Mouse (Mus musculus): Measurements from ENCODE around the gene Ccdc54.

Ccdc54 gene

GRCm38 (mm10) chr16:50591054-50591453 lies at the start of gene Ccdc54:
Gene Ccdc54, minus strand, starts transcription at chr16:50591154.
- DNase-seq (ENCODE audit: low spot score) = no peak

DNA sequence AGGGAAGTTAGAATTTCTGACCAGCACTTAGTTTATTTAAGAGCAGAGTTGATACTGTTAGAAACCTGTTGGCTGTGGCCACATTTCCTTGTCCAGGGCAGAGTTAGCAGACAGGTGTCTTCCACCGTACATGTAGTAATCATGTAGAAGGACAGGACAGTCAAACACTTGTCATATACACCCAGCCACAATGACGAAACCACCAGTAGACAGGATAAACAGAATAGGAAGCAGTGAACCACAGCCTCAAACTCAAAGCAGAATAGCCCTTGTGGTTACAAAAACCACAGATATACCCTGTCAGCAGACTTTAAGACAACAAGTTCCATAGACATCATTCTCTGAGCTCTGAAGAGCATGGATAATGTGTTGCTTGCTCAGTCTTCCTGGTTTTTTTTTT lies 41.6 kb upstream of the Ccdc54 start:
- DNase-seq (ENCODE audit: low spot score) = no peak

DNA sequence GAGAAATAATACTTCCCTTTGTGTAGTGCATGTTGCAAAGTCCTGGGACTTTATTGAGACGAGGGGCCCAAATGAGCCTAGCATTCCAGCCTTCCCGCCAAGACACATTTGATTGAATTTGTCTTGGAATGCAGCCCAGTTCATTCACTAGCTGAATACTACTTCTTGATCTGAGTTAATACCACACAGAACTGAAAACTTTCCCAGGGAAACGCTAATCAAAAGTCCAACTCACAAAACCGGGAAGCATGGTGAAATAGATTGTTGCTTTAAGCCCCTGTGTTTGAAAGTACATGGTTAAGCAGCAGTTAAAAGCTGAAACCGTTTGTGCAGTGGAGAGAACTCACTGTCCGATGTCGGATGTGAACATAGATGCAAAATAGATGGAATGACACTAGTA lies 24.6 kb upstream of the Ccdc54 start:
- DNase-seq (ENCODE audit: low spot score) = no peak

- no peak for DNase-seq (ENCODE audit: low spot score)
These were observed 22.0 kb upstream of the Ccdc54 start for GRCm38 (mm10) chr16:50612944-50613343.

- DNase-seq (ENCODE audit: low spot score) = no peak
These were observed 19.6 kb upstream of the Ccdc54 start for GRCm38 (mm10) chr16:50610580-50610979.

- DNase-seq (ENCODE audit: low spot score) = no peak
These were observed 17.0 kb upstream of the Ccdc54 start for GRCm38 (mm10) chr16:50607776-50608562.

DNA sequence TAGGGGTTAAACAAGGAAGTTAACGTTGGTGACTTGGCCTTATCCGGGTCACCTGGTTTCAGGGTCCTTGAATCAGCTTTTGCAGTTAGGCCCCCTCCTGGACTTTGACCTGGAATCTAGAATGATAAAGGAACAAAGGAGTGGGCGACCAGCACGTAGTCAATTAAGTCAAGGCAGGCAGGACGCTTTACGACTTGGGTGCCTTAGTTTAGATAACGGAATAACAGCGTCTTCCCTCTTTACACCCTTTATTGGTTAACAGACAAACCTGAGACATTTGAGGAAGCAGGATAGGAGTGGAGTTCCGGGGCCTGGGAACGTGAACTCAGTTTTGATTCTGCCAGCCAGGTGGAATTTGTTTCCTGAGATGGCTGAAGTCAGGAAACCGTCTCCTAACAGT lies 13.9 kb upstream of the Ccdc54 start:
- DNase-seq (ENCODE audit: low spot score) = no peak

GRCm38 (mm10) chr16:50601947-50602346 lies 11.0 kb upstream of the Ccdc54 start:
- no peak for DNase-seq (ENCODE audit: low spot score)

DNA sequence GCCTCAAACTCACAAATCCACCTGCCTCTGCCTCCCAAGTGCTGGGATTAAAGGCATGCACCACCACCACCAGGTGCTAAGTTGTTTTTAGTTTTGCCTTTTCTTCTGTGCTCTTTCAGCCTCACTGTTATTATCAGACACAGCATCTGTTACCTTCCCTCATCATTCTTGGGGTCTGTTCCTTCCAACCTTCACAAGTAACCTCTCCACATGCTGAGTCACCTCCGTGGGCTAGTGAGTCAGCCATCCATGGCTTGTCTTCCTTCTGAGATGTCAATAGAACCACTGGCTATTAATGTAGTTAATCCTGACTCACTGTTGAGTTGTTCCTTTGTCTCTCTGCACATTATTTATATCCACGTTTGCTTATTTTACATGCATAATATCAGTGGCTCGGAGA lies 9.7 kb upstream of the Ccdc54 start:
- no peak for DNase-seq (ENCODE audit: low spot score)

- DNase-seq (ENCODE audit: low spot score) = no peak
These were observed 5.7 kb upstream of the Ccdc54 start for GRCm38 (mm10) chr16:50596679-50597078.

GRCm38 (mm10) chr16:50596171-50596570 lies 5.2 kb upstream of the Ccdc54 start:
- DNase-seq (ENCODE audit: low spot score) = no peak

GRCm38 (mm10) chr16:50594876-50595275 lies 3.9 kb upstream of the Ccdc54 start:
- DNase-seq (ENCODE audit: low spot score) = no peak

DNA sequence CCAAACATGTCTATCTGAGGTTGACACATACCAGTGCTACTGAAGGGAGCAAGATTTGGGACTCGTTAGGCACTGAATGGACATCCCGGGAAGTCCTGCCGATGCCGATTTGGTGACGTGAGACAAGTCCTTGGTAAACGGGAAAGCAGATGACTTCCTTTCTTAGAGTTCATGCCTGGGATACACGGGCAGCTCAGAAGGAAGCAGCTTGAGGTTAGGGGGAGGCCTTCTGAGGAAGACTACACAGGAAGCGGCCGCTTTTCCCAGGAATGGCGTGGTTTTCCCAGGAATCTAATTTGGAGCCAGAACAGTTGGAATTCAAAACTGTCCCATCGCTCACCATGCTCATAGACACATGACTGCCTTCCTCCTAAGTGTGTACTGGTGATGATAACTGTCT lies 2.4 kb upstream of the Ccdc54 start:
- no peak for DNase-seq (ENCODE audit: low spot score)

DNA sequence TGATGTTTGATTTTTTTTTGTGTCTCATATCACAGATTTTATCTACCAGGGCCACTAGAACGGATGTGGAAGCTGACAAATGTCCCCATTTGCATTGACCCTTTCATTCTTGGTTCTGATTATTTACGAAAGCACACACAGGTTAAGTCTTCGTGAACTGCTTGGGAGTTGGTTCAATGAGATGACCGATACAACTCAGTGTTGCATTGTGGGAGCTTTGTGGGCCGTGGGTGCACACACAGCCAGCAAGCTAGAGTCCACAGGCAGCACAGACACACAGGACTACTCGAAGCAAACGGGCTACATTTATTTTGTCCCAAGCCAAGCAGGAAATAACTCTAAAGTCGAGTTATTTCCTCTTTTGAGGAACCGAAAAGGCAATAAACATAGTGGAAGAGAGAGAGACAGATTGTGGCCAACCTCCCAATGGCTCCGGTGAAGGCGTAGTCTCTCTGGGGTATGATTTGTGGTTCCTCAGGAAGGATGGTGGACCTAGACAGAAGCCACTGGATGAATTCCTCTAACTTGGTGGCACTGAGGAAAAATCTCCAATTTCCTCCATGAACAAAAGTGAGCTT lies 1.3 kb downstream of the Ccdc54 start:
- DNase-seq (ENCODE audit: low spot score) = no peak

DNA sequence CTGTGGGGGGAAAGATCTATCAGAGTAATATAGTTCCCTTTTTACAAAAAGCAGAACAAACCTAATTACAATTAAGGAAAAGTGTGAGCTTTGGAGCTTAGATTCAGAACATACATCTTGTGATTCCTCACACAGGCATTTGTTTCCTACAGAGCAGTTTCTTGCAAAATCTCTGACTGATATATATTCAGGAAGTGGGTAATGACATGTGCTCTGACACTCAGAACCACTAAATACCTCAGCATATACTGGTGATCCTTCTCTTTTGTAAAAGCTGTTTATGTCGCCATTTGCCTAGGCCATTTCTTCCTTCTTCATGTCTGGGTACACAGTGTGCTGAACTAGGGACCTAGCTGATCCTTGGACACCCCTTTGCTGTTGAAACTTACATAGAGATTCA lies 2.8 kb downstream of the Ccdc54 start:
- DNase-seq (ENCODE audit: low spot score) = no peak

DNA sequence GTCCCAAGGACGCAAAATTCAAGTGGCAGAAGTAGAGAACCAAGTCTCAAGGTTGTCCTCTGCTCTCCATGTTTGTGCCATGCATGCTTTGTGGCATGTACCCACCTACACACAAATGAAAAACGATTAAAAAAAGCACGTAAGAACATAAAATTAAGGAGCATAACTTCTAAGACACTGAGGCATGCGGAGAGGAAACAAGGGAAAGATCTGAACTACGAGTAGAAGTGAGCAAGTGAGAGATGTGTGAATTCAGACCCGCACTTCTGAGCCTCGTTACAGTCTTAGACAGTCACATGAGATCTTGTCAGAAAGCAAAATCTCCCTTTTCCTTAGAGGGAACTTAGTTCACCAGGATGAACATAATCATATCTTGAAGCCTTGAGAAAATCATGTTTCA lies 3.8 kb downstream of the Ccdc54 start:
- no peak for DNase-seq (ENCODE audit: low spot score)

DNA sequence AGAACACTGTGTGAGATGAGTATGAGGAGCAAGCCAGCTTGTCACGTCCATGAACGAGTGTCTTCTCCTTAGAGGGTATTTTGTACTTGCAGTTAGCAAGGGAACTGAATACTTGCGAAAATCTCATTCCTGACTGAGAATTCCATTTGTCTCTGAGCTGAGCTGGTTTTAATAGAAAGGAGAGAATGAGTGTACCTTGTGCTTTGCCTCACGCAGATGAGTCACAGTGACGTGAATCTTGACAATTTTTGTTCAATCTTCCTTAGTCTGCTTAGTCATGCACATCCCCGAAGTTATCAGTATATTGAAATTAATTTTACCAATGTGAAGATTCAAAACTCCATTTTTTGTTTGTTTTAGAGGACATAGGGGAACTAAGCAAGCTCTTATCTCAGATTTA lies 12.6 kb downstream of the Ccdc54 start:
- DNase-seq (ENCODE audit: low spot score) = no peak

GRCm38 (mm10) chr16:50572557-50572956 lies 18.4 kb downstream of the Ccdc54 start:
- DNase-seq (ENCODE audit: low spot score) = no peak

DNA sequence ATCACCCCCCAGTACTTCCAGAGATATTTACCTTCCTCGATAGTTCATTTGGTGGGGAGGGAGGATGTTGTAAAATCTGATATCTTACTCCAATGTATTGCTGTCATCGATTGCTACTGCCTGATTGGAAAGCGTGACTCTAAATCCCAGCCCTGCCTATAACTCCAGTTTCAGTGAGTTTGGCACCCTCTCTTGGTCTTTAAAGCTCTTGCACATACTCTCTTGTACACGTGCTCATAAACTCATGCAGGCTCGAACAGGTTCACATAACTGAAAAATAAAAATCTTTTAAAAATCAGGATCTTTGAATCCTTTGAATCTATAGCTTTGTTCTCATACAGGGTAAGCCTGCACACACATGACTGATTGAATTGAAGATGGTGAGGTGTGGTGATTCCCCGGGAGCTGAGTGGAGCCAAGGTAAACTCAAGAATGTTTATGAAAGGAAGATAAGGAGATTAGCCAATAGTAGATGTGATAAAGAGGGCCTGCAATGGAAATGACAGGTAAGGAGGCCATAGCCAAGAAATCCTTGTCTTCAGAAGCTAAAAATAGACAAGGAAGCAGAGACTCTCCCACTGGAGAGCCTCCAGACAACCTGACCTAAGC lies 31.7 kb downstream of the Ccdc54 start:
- no peak for DNase-seq (ENCODE audit: low spot score)

DNA sequence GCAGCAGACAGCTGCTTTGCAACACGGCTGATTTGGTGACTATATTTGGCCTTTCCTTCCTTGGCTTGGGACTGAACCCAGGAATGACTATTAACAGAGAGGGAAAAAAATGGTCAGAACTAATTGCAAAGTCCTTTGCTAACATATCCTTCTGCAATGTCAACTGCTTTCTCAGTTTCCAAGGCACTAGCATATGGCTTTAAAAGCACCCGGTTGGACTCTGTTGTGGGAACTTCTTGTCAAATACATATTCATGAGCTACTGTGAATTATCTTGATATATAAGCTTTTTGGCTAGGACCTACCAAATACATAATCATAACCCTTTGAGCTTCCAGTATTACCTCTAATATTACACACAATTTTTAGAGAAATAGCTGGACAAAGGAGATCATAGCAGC lies 37.1 kb downstream of the Ccdc54 start:
- no peak for DNase-seq (ENCODE audit: low spot score)

- no peak for DNase-seq (ENCODE audit: low spot score)
These were observed 39.0 kb downstream of the Ccdc54 start for GRCm38 (mm10) chr16:50551871-50552528.

DNA sequence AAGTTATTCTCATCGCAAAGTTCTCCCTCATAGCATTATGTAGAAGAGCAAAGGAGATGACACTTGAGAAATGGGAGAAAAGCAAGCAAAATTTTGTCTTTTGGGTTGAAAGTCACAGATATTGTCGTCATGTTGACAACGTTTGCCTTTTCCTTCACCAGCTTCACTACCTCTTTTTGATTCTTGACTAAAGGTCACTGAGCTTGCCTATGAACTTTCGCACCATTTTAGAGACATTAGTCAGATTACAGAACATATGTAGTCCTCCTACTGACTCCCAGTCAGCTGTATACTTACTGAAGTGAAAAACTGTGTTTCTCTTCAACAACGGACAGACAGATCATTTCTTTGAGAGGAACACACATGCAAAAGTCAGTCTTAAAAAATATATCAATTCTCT lies 40.0 kb downstream of the Ccdc54 start:
- peak; percentile 44 for DNase-seq (ENCODE audit: low spot score)

Data from adipocyte (in vitro differentiated cells).